Mouse (Mus musculus) hindbrain, embryonic 13.5 days (tissue): ENCODE data around the gene Rbmxl1. TPM values are rescaled to one million over a fixed set of nuclear protein-coding genes. Genes with fewer than 3 reads are reported as not detected.
"Not testable (repeated sequence)": the region's sequence is repeated elsewhere in the genome, so short reads cannot be mapped to it uniquely, and the experiment has no call there.

Experiments
- ATAC-seq: fragments of 200-750 bp; cut with Nextera tagmentation; 2 replicates; pipeline ENCODE4 v1.8.0; 2017; ENCODE audit warnings: moderate TSS enrichment; ENCODE audit not compliant: low FRiP score
- H3K27ac ChIP-seq: fragments of 300-500 bp; sonication (generic); 2 replicates; pipeline ENCODE4 v1.5.1; 2015; ENCODE audit warnings: inconsistent platforms, mild to moderate bottlenecking, moderate library complexity
- H3K27me3 ChIP-seq: fragments of 300-500 bp; sonication (generic); 2 replicates; pipeline ENCODE4 v1.6.1; 2015; ENCODE audit warnings: mild to moderate bottlenecking, inconsistent platforms
- H3K36me3 ChIP-seq: fragments of 300-500 bp; sonication (generic); 2 replicates; pipeline ENCODE4 v1.6.1; 2015; ENCODE audit warnings: mild to moderate bottlenecking, inconsistent platforms
- H3K4me1 ChIP-seq: fragments of 300-500 bp; sonication (generic); replicated peaks from 2 replicates; pipeline ENCODE4 v1.6.1; 2015; ENCODE audit warnings: inconsistent platforms
- H3K4me2 ChIP-seq: fragments of 300-500 bp; sonication (generic); 2 replicates; pipeline ENCODE4 v1.6.1; 2015; ENCODE audit warnings: inconsistent platforms, mild to moderate bottlenecking, moderate library complexity
- H3K4me3 ChIP-seq: fragments of 300-500 bp; sonication (generic); 2 replicates; pipeline ENCODE4 v1.5.1; 2015; ENCODE audit warnings: mild to moderate bottlenecking, inconsistent platforms
- H3K9ac ChIP-seq: fragments of 300-500 bp; sonication (generic); 2 replicates; pipeline ENCODE4 v1.6.1; 2015; ENCODE audit warnings: mild to moderate bottlenecking, inconsistent platforms
- H3K9me3 ChIP-seq: fragments of 300-500 bp; sonication (generic); 2 replicates; pipeline ENCODE4 v1.6.1; 2016; ENCODE audit warnings: inconsistent platforms
- WGBS: fragments of 180-500 bp; shearing (Covaris S2); methylation state at CpG from one replicate; pipeline ENCODE4 v1.1.7; 2015; 5-methylcytosine and 5-hydroxymethylcytosine counted together
- polyA plus RNA-seq: library from polyadenylated mRNA; unstranded; fragments of >200 nt; fragmentation: Nextera tagmentation; extraction: Ambion mirVana; gene quantifications from 2 replicates; pipeline ENCODE4 v1.2.1, GENCODE M21; 2015

Gene Rbmxl1
- polyA plus RNA-seq: 226 and 230 TPM in 2 replicates

DNA sequence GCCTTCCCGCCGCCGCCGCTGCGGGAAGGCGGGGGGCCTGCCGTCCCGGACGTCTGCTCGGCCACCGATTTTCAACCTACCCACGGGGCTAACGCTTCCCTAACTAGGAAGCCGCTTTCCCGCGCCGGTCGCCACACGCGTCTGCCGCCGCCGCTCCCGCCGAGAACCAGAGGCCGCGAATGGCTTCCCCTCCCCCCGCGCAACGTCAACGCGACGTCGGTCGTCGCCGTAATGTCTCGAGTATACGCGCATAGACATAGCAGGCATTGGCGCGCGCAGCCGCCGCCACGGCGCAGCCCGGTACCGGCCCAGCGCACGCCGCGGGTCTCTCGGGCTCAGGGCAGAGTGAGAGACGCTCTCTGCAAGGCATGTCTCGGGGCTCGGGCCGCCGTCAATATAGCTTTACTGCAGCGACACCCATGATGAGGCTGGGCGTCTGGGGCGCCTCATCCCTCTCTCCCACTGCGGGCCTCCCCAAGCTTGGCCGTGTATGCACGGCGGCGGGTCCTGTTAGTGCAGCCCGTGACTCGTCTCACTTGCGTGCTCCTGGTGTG lies at the start of gene Rbmxl1:
Gene Rbmxl1, minus strand, starts transcription at position 180 of the 554 bp plus-strand sequence.
- H3K4me1 ChIP-seq: peaks cover 21% of the 10 kb centered on the region
- H3K36me3 ChIP-seq: peaks cover 16% of the 10 kb centered on the region
- WGBS: under 1% methylated on average over 67 of the region's 70 CpGs
- no peaks in the 10 kb centered on the region for H3K9me3 ChIP-seq
- H3K27ac ChIP-seq: peak within 1 kb of the TSS; percentile 99
- ATAC-seq: peak; percentile 95
- H3K27me3 ChIP-seq: no peaks in the 10 kb centered on the region
- H3K4me3 ChIP-seq: peak within 1 kb of the TSS; percentile 94
- H3K4me2 ChIP-seq: peak within 1 kb of the TSS; percentile 79
- peak within 1 kb of the TSS; percentile 97 for H3K9ac ChIP-seq

DNA sequence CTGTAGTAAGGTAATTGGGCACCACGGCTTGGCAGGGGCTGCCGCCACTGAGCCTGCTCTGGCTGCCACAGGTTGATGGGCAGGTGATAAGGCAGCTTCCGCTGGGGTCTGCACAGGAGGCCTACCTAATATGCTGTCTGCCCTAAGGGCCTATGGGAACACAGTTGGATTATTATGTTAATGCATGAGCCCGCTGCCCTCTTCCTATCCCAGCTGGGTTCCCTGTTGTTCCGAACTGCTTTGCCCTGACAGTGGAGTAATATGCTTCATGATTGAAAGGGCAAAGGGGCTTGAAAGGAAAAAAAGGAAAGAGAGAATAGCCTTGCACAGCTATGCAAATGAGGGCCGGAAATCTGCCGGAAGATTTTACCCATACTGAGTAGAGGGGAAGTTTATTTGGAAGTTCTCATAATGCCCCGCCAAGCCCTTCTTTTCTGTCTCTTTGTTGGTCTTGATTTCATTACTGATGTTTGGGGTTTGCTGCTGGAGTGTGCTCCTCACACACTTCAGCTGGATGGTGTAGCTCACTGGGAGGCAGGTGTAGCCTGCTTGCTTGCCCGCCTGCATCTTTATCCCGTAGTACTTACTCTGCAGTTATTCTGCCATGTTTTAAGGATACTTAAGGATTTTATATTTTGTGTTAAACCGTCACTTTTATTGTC lies 48.2 kb upstream of the Rbmxl1 start:
- no peaks in the 10 kb centered on the region for H3K27me3 ChIP-seq
- WGBS: 14% methylated on average over 11 of the region's 11 CpGs
- H3K27ac ChIP-seq: peak overlapping the region; percentile 49; the same call in 1 of the 2 replicates
- 0 out of 2 replicates have a peak overlapping the region, but pooled peaks have one; percentile 40 for H3K9ac ChIP-seq
- peak; percentile 80 for ATAC-seq
- H3K4me2 ChIP-seq: peak overlapping the region; percentile 8; the same call in 1 of the 2 replicates
- H3K36me3 ChIP-seq: 0 out of 2 replicates have a peak, but pooled peaks cover 3% of the 10 kb centered on the region
- 0 out of 2 replicates have a peak, but pooled peaks cover 3% of the 10 kb centered on the region for H3K9me3 ChIP-seq
- no peak overlapping the region for H3K4me3 ChIP-seq
- peaks cover 22% of the 10 kb centered on the region for H3K4me1 ChIP-seq

DNA sequence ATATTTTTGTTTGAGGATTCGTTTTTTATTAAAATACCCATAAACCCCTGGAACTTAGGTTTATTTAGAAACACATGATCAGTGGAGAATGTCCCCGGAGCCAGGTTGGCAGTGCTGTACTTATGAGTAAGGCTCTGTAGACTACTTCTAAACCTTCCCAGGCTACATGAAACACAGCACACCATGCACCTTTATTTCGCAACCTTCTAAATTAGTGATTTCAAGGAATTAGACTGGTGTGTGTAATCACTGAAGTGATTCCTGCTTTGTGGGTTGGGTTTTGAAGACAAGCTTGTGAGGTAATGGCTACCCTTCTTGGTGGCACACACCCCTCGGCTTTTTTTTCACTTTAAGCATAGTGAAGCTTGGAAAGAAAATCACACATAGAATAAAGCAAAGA lies 47.1 kb upstream of the Rbmxl1 start:
- Histone ChIP-seq H3K27me3 (no peaks in the 10 kb centered on the region), H3K4me2 (no peak overlapping the region), H3K4me3 (no peak overlapping the region), H3K9ac (no peak overlapping the region), H3K9me3 (no peaks in the 10 kb centered on the region), H3K27ac (no peak overlapping the region), H3K4me1 (peaks cover 23% of the 10 kb centered on the region), H3K36me3 (no peaks in the 10 kb centered on the region)
- 95% methylated on average over 4 of the region's 4 CpGs for WGBS
- no peak for ATAC-seq

DNA sequence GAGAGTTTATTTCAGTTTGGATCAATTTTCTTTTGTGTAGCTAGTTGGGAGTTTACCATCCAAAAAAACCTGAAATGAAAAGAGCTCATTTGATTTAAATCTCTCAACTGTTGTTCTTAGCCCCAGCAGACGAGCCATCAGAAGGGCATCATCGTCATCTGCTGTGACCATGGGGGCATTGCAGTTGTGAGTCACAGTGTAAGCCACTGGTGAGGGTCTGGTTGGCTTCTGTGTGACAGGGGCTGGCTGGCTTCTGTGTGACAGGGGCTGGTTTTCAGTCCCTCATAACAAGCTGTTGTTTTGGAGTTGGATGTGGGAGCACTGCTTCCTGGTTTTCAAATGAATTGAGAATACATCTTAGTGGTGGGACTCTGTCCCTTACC lies 42.0 kb upstream of the Rbmxl1 start:
- Histone ChIP-seq H3K9ac (no peak overlapping the region), H3K27ac (no peak overlapping the region), H3K4me2 (no peak overlapping the region), H3K27me3 (no peaks in the 10 kb centered on the region), H3K36me3 (no peaks in the 10 kb centered on the region), H3K9me3 (no peaks in the 10 kb centered on the region), H3K4me1 (peaks cover 15% of the 10 kb centered on the region), H3K4me3 (no peak overlapping the region)
- 33% methylated on average over 2 of the region's 2 CpGs for WGBS
- no peak for ATAC-seq

- Histone ChIP-seq H3K4me2 (no peak overlapping the region), H3K4me3 (no peak overlapping the region), H3K36me3 (no peaks in the 10 kb centered on the region), H3K27ac (peak overlapping the region; percentile 58), H3K9me3 (no peaks in the 10 kb centered on the region), H3K9ac (no peak overlapping the region), H3K27me3 (no peaks in the 10 kb centered on the region), H3K4me1 (peaks cover 15% of the 10 kb centered on the region)
- WGBS: 26% methylated on average over 10 of the region's 10 CpGs
- no peak for ATAC-seq
Observed at GRCm38 (mm10) chr8:78549971-78550751, 41.5 kb upstream of the Rbmxl1 start.

- not testable (repeated sequence) for H3K9me3 ChIP-seq, H3K27me3 ChIP-seq, ATAC-seq
Observed at GRCm38 (mm10) chr8:78545153-78545817, 36.6 kb upstream of the Rbmxl1 start.

DNA sequence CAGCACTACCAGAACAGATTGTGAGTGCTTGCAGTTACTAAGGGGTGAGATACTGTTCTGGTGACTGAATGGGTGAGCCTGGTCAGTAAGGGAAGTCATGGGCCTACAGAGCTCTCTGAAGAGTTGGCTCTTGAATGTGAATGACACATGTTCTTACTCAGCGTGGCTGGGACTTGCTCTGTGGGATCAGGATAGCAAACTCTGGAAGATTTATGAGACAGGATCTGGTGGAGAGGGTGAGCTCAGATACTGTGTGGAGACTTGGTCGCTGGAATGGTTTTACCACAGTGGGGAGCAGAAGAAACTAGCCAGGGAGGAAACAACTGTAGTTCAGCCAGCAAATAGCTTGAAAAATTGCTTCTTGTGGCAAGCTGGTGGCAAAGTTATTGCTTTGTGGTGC lies 35.8 kb upstream of the Rbmxl1 start:
- no peaks in the 10 kb centered on the region for H3K27me3 ChIP-seq
- H3K9me3 ChIP-seq: no peaks in the 10 kb centered on the region
- H3K27ac ChIP-seq: no peak overlapping the region
- H3K9ac ChIP-seq: no peak overlapping the region
- H3K36me3 ChIP-seq: peaks cover 7% of the 10 kb centered on the region; the same call in 1 of the 2 replicates
- H3K4me2 ChIP-seq: no peak overlapping the region
- H3K4me3 ChIP-seq: no peak overlapping the region
- ATAC-seq: no peak
- 73% methylated on average over 2 of the region's 2 CpGs for WGBS
- no peaks in the 10 kb centered on the region for H3K4me1 ChIP-seq

More at GRCm38 (mm10) chr8:78545153-78545817, 36.6 kb upstream of the Rbmxl1 start:
- not testable (repeated sequence) for H3K9ac ChIP-seq, H3K4me2 ChIP-seq, H3K4me1 ChIP-seq, H3K27ac ChIP-seq, H3K36me3 ChIP-seq, H3K4me3 ChIP-seq
- WGBS: 53% methylated on average over 9 of the region's 14 CpGs

GRCm38 (mm10) chr8:78543621-78544020 lies 34.9 kb upstream of the Rbmxl1 start:
- Histone ChIP-seq H3K36me3 (peaks cover 7% of the 10 kb centered on the region; the same call in 1 of the 2 replicates), H3K4me3 (no peak overlapping the region), H3K4me1 (no peaks in the 10 kb centered on the region), H3K9ac (no peak overlapping the region), H3K9me3 (no peaks in the 10 kb centered on the region), H3K27me3 (no peaks in the 10 kb centered on the region), H3K27ac (no peak overlapping the region), H3K4me2 (no peak overlapping the region)
- ATAC-seq: no peak
- WGBS: 17% methylated on average over 1 of the region's 1 CpGs

DNA sequence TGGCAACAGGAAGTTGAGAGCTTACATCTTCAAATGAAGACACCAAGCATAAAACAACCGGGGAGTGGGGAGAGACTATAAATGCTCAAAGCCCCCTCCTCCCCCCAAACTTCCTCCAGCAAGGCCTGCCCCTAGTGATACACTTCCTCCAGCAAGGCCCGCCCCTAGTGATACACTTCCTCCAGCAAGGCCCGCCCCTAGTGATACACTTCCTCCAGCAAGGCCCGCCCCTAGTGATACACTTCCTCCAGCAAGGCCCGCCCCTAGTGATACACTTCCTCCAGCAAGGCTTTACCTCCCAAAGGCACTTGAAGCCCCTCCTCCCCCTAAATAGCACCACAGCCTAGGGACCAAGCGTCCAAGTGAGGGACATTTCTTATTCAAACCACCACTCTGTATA lies 34.0 kb upstream of the Rbmxl1 start:
- 98% methylated on average over 5 of the region's 6 CpGs for WGBS
- not testable (repeated sequence) for ATAC-seq, H3K27me3 ChIP-seq, H3K9me3 ChIP-seq, H3K4me2 ChIP-seq, H3K4me3 ChIP-seq, H3K27ac ChIP-seq, H3K4me1 ChIP-seq, H3K9ac ChIP-seq
- H3K36me3 ChIP-seq: peaks cover 16% of the 10 kb centered on the region; the same call in 1 of the 2 replicates

DNA sequence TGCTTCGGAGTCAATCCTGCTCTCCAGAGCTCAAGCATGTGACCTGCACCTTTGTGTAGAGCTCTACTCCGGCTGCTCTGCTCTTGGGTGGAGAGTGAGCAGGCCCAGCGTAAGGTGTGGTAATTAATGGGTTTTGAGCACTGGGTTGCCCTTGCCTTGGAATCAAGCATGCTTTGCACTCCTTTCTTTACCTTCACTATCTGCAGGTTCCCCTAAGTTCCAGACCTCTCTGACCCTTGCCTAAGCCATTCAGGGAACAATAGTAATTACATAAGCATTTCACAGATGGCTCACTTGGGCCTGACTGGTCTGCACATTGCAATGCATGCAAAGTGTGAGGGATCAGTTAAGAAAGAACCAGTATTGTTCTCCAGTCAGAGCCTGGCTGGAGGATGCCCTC lies 29.1 kb upstream of the Rbmxl1 start:
- Histone ChIP-seq H3K4me3 (no peak overlapping the region), H3K27ac (no peak overlapping the region), H3K4me2 (no peak overlapping the region), H3K27me3 (no peaks in the 10 kb centered on the region), H3K9me3 (no peaks in the 10 kb centered on the region), H3K36me3 (peaks cover 19% of the 10 kb centered on the region), H3K9ac (no peak overlapping the region), H3K4me1 (no peaks in the 10 kb centered on the region)
- 93% methylated on average over 3 of the region's 3 CpGs for WGBS
- ATAC-seq: no peak

DNA sequence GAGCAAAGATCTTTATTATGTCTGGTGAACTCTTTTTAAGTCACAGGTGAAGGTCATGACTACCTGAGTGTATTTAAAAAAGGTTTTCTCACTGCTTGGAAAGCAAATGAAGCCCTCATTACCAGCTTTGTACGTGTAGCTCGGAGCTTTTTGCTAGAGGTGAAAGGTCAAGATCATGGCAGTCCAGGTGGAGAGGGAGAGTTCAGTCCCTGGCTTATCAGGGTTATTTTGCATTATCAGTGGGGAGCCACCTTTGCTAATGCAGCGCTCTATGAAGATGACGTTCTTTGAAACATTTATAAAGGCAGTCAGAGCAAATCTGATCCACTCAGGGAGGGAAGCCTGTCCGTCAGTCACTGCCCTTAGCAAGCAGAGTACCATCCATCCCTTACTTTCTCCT lies 28.0 kb upstream of the Rbmxl1 start:
- Histone ChIP-seq H3K4me2 (no peak overlapping the region), H3K27ac (no peak overlapping the region), H3K27me3 (no peaks in the 10 kb centered on the region), H3K4me3 (no peak overlapping the region), H3K4me1 (no peaks in the 10 kb centered on the region), H3K9ac (no peak overlapping the region), H3K36me3 (peaks cover 25% of the 10 kb centered on the region), H3K9me3 (no peaks in the 10 kb centered on the region)
- ATAC-seq: no peak
- 83% methylated on average over 5 of the region's 5 CpGs for WGBS

DNA sequence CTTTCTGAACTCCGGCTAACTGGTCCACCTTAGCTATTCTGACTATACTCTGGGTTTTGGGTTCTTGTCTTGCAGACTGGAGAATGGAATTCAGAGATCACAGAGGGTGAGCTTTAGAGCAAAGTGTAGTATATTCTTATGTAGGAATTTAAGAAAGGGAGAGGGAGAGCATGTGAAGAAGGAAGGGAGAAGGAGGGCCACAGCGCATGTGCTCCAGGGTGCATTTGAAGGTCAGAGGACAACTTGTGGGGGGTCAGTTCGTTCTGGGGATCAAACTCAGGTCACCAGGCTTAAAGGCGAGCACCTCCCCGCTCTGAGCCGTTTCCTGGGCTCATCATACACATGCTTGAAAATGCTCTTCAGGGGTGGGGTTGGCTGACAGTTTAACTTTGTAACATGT lies 25.3 kb upstream of the Rbmxl1 start:
- no peaks in the 10 kb centered on the region for H3K4me1 ChIP-seq
- no peak overlapping the region for H3K4me3 ChIP-seq
- H3K36me3 ChIP-seq: peaks cover 38% of the 10 kb centered on the region
- ATAC-seq: no peak
- no peak overlapping the region for H3K4me2 ChIP-seq
- H3K9me3 ChIP-seq: no peaks in the 10 kb centered on the region
- H3K9ac ChIP-seq: no peak overlapping the region
- H3K27ac ChIP-seq: no peak overlapping the region
- H3K27me3 ChIP-seq: no peaks in the 10 kb centered on the region
- WGBS: 82% methylated on average over 6 of the region's 6 CpGs
